Mouse (Mus musculus) macrophage (primary cell): Measurements from ENCODE around the gene Ccdc90b. TPM values are rescaled to one million over a fixed set of nuclear protein-coding genes. Genes with fewer than 3 reads are reported as not detected.

Source experiments
- H3K27ac ChIP-seq: fragments of 350-480 bp; formaldehyde crosslinking; 2 replicates; pipeline ENCODE4 v1.9.0; 2021
- H3K36me3 ChIP-seq: fragments of 350-480 bp; formaldehyde crosslinking; 2 replicates; pipeline ENCODE4 v1.9.0; 2021; ENCODE audit errors: inconsistent target
- H3K4me3 ChIP-seq: fragments of 350-480 bp; formaldehyde crosslinking; 2 replicates; pipeline ENCODE4 v1.9.0; 2021; ENCODE audit errors: inconsistent target
- H3K79me2 ChIP-seq: fragments of 350-480 bp; formaldehyde crosslinking; 2 replicates; pipeline ENCODE4 v1.9.0; 2021; ENCODE audit errors: inconsistent target
- WGBS: methylation state at CpG from one replicate; pipeline ENCODE4 v1.1.7; 2026; ENCODE audit warnings: inconsistent platforms; ENCODE audit not compliant: missing documents; 5-methylcytosine and 5-hydroxymethylcytosine counted together
- polyA plus RNA-seq: library from polyadenylated mRNA; stranded (reverse); fragments of 250-400 nt; gene quantifications from 3 replicates; pipeline ENCODE4 v1.2.4, GENCODE M21; 2018; ENCODE audit warnings: inconsistent platforms

Gene Ccdc90b
- polyA plus RNA-seq, 1 experiment from 2014 or later, result 30.2 TPM

DNA sequence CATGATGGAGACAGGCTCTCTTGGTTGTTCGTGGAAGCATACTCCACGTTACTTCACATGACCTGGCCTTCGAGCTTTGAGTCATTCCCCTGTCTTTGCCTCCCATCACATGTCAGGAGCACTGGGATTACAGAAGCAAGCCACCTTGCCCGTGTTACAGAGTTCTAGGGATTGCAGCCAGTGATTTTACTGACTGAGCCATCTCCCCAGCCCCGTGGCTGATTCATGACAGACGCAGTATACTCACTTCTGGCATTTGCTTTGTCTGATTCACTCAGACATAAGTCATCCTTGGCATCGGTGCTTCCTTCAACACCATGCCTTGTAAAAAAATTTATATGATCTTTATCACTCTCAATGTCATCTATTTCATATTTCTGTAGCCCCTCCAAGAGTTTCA lies 44.0 kb downstream of the Ccdc90b start:
- no peak overlapping the region for H3K27ac ChIP-seq
- H3K79me2 ChIP-seq, result no peaks in the 10 kb centered on the region
- no peaks in the 10 kb centered on the region for H3K36me3 ChIP-seq
- 91% methylated on average over 7 of the region's 7 CpGs for WGBS
- no peak overlapping the region for H3K4me3 ChIP-seq

DNA sequence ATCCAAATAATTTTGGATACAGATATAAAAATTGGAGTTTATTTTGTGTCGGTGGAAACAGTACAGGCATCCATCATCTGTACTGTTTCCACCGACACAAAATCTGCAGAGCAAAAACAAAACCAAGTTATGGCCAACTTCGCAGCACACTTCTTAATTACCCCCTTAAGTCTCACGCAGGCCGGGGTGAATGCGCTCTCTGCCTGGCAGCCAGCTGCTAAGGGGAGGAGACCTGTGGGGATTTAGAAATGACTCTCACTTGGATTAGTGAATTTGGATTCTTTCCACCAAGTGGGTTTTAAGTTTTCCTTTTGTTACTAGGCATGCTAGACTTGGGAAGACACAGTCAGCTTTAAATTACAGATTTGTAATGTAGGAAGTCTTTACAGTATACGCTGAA lies 49.9 kb downstream of the Ccdc90b start:
- Histone ChIP-seq H3K27ac (no peak overlapping the region), H3K79me2 (no peaks in the 10 kb centered on the region)
- 95% methylated on average over 7 of the region's 7 CpGs for WGBS

DNA sequence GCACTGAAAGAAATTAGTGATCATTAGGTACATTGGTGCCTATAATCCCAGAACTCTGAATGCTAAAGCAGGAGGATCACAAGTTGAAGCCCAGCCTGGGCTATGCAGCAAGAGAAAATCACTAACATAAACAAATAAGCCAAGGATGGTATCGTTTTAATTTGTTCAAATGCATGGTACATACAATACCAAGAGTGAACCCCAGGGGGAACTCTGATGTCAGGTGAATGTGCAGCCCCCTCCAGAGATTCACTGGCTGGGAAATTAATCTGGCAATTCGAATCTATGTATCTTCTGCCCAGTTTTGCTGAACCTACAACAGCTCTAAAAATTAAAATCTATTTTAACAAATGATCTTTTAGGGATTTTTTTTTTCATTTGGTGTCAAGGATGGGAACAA lies 63.5 kb downstream of the Ccdc90b start:
- H3K27ac ChIP-seq, result no peak overlapping the region
- H3K79me2 ChIP-seq, result no peaks in the 10 kb centered on the region
- H3K36me3 ChIP-seq, result no peaks in the 10 kb centered on the region
- WGBS, result 22% methylated on average over 2 of the region's 2 CpGs
- H3K4me3 ChIP-seq, result no peak overlapping the region

More for the DNA sequence above, 49.9 kb downstream of the Ccdc90b start:
- Histone ChIP-seq H3K36me3 (no peaks in the 10 kb centered on the region), H3K4me3 (no peak overlapping the region)

DNA sequence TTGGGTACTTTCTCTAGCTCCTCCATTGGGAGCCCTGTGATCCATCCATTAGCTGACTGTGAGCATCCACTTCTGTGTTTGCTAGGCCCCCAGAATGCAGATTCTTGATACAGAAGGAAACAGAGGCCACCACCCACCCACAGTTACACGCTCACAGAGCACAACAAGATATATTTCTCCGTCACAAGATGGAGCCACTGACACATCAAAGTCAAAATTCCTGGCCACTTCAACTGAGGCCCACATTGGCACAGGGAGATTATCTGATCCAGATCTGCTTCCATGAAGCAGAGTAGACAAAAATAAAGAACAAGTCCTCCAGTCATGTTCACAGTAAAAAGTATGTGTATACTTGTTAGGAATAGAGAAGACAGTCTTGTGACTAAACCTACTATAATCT lies 69.2 kb downstream of the Ccdc90b start:
- 54% methylated on average over 2 of the region's 2 CpGs for WGBS
- Histone ChIP-seq H3K27ac (no peak overlapping the region), H3K4me3 (no peak overlapping the region), H3K79me2 (no peaks in the 10 kb centered on the region), H3K36me3 (no peaks in the 10 kb centered on the region)

Other genes with a start within 250 kb of the Ccdc90b start
- 0.38 to 0.74 TPM (median 0.69 TPM) in 3 replicates for gene Ankrd42, start 76.0 kb downstream of the Ccdc90b start, polyA plus RNA-seq
- gene Pcf11, start 108.8 kb downstream of the Ccdc90b start, polyA plus RNA-seq, result 19.0 to 30.0 TPM (median 27.8 TPM) in 3 replicates
- gene Rab30, start 180.5 kb downstream of the Ccdc90b start, polyA plus RNA-seq, result 0.19 TPM in 1 of 3 replicates, not detected in the others